Mouse (Mus musculus) left cerebral cortex, postnatal 25 days (tissue): ENCODE data around the gene Rai1. TPM values are rescaled to one million over a fixed set of nuclear protein-coding genes. Genes with fewer than 3 reads are reported as not detected.
A peak's percentile ranks its signal among the peaks of the same experiment; 100 is the strongest.

ENCODE experiments used
- DNase-seq, 2 experiments: peaks; one replicate each; pipeline ENCODE4 v3.0.0; 2022; ENCODE audit warnings: low spot score in 2 of 2, mixed read lengths in 1 of 2
- intact Hi-C: fragments of 180-260 bp; cut with DNase I; formaldehyde crosslinking; loops from one replicate; pipeline ENCODE4 v1.15.1; 2025
- total RNA-seq, 2 experiments: library from RNA; stranded (reverse); gene quantifications; 2 replicates each; pipeline ENCODE4 v1.2.3; 2021

The Rai1 gene
- 10 to 100 TPM; 59.4 to 69.2 TPM for total RNA-seq

GRCm38 (mm10) chr11:60104810-60105592, at the start of gene Rai1:
Rai1 (plus strand) TSS chr11:60105013.
- DNase-seq, result peak; percentile 90 to 92
- intact Hi-C loops, result loop anchor here (2.0 to 5.0 kb wide), 2 partner anchors 188 to 312 kb away; partner anchors contain the start of genes Atpaf2 and Gid4

GRCm38 (mm10) chr11:60056520-60056919, 48.3 kb upstream of the Rai1 start:
- intact Hi-C loops, result no loop called here
- no peak for DNase-seq

GRCm38 (mm10) chr11:60057987-60058386, 46.8 kb upstream of the Rai1 start:
- DNase-seq, result peak; percentile 16 to 75
- intact Hi-C loops, result no loop called here

- intact Hi-C loops, result no loop called here
- DNase-seq, result no peak
Observed at GRCm38 (mm10) chr11:60058441-60058840, 46.4 kb upstream of the Rai1 start.

DNA sequence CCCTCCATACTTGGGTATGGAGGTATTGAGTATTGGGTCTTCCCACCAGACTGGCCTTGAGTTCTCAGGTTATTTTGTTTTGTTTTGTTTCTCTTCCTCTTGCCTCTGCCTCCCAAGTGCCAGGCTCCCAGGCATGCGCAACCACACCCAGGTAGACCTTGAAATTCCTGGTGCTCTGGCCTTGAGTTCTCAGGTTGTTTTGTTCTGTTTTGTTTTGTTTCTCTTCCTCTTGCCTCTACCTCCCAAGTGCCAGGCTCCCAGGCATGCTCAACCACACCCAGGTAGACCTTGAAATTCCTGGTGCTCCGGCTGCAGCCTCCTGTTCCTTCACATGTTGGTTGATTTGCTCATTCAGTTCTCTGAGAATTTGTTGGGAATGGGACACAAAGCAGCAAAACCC, 44.8 kb upstream of the Rai1 start:
- DNase-seq, result no peak
- intact Hi-C loops, result no loop called here

DNA sequence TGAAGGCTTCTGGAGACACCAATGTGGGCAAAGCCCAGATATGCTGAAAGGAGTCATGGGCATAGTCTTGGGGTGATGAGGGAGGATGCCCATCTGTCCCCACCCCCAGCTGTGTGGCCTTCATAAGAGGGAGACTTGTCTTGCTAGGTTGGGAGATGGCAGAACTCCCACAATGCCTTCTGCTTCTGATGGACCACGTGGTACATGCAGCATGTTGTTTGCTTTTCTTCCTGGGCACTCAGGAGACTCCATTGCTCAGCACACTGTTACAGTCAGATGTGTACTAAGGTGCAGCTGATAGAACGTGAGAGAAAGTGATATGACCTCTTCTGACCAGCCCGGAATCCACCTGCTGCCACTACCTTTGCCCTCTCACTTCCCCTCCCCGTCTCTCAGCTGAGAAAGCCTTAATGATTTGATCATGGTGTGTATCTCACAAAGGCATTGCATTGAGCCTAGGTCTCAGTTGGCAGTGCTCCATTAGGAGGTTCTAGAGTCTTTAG, 43.3 kb upstream of the Rai1 start:
- DNase-seq, result no peak
- intact Hi-C loops, result no loop called here

GRCm38 (mm10) chr11:60065267-60065666, 39.5 kb upstream of the Rai1 start:
- DNase-seq, result no peak

GRCm38 (mm10) chr11:60067646-60068045, 37.2 kb upstream of the Rai1 start:
- intact Hi-C loops, result no loop called here

More at GRCm38 (mm10) chr11:60065267-60065666, 39.5 kb upstream of the Rai1 start:
- intact Hi-C loops, result no loop called here

GRCm38 (mm10) chr11:60068631-60069030, 36.2 kb upstream of the Rai1 start:
- intact Hi-C loops, result no loop called here

More at GRCm38 (mm10) chr11:60067646-60068045, 37.2 kb upstream of the Rai1 start:
- DNase-seq, result no peak

GRCm38 (mm10) chr11:60070599-60070998, 34.2 kb upstream of the Rai1 start:
- DNase-seq, result no peak
- intact Hi-C loops, result no loop called here

More at GRCm38 (mm10) chr11:60068631-60069030, 36.2 kb upstream of the Rai1 start:
- DNase-seq, result no peak

GRCm38 (mm10) chr11:60071221-60071620, 33.6 kb upstream of the Rai1 start:
- intact Hi-C loops, result no loop called here
- no peak for DNase-seq

- intact Hi-C loops, result no loop called here
Observed at GRCm38 (mm10) chr11:60073121-60073520, 31.7 kb upstream of the Rai1 start.

DNA sequence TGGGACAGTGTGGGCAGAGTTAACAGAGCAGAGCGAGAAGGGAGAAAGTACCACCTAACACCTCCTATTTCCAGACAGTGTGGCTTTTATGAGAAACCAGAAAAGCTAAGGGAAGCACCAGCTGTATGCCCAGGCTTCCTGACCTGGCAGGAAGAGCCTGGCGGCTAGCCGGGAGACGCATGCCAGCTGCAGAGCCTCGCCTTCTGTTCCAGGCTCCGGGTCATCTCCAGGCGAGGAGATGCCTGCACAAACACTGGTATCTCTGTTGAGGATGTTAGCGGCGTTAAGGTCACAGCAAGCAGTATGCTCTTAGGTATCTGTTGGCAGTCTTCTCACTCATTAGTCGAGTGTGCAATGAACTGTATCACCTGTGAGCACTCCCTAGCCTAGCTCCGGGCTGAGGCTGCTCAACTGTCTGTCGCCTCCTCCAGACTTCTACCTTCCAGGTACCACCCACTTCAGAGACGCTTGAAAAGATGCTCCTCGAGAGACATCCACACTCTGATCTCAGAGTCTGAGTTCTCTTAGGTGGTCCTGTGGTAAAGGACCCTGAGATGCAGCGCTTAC, 30.8 kb upstream of the Rai1 start:
- peak in 1 of 2 experiments; percentile 15 for DNase-seq
- intact Hi-C loops, result no loop called here

More at GRCm38 (mm10) chr11:60073121-60073520, 31.7 kb upstream of the Rai1 start:
- no peak for DNase-seq

- intact Hi-C loops, result loop anchor here (2.0 kb wide), 1 partner anchor 111 kb away; the partner anchor contains the start of gene Rasd1
- no peak for DNase-seq
Observed at GRCm38 (mm10) chr11:60076183-60076582, 28.6 kb upstream of the Rai1 start.

GRCm38 (mm10) chr11:60076790-60077189, 28.0 kb upstream of the Rai1 start:
- peak; percentile 79 to 84 for DNase-seq
- intact Hi-C loops, result loop anchor here (1.0 to 2.0 kb wide), 2 partner anchors 112 to 196 kb away; partner anchors contain the start of gene Rasd1

DNA sequence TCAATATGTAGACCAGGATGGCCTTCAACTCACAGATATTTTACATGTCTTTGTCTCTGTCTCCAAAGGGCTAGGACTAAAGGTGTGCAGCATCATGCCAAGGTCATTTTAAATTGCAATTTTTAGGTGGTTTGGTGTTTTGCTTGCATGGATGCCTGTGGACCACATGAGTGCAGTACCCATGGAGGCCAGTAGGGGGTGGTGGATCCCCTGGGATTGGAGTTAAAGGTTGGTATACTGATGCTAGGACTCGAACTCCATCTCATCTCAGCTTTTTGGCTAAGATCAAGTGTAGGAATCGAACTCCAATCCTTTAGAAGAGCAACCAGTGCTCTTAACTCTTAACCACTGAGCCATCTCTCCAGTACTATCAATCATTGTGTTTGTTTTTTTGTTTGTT, 20.2 kb upstream of the Rai1 start:
- no peak for DNase-seq
- intact Hi-C loops, result no loop called here

DNA sequence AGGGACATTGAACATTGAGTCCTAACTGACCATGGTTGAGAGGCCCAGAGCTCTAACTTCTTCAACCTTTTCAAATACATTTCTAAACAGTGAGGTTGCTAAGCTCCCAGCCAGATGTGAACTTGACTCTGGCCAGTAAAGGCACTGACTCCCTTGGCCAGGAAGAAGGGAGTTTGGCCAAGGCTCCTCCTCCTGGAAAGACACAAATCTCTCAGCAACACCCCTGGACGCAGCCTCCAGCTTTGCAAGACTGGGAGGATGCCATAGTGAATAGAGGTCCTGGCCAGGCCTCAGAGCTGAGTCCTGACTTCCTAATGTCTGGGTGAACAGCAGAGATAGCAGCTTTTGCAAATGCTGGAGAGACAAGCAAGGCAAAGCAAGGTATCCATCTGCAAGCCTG, 18.1 kb upstream of the Rai1 start:
- intact Hi-C loops, result no loop called here
- DNase-seq, result no peak

- intact Hi-C loops, result no loop called here
- peak; percentile 51 to 72 for DNase-seq
Observed at GRCm38 (mm10) chr11:60088947-60089346, 15.9 kb upstream of the Rai1 start.

DNA sequence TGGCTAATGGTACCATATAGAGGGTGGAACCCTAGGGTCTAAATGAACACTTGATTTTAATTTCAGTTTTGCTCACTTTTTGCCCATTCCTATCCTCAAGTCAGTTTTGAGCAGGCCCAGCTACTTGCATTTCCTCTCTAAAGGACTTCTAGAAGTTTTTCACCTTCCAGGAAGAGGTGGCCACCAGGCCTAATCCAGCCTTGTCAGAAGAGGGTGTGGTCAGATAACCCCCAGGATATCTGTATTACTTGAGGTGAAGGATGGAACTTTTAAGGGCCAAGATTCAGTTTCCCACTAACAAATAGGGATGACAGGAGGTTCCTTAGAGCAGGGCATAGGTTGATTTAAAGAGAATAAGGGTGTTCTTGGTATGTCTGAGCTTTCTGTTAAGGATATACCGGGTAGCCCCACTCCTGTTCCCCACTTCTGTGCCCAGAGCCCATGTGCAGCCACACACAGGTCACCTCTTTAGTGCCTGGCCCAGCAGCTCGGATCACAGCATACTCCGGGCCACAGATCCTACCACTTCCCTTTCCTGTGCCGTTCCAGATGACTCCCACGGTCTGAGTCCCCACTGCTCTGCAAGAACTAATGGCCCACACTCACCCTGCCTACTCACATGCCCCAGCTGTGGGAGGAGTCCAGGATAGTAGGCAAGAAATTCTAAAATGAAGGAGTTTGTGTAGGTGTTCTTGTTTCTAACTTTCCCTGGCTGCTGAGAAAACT, 14.0 kb upstream of the Rai1 start:
- DNase-seq, result peak in 1 of 2 experiments; percentile 56
- intact Hi-C loops, result no loop called here

- intact Hi-C loops, result no loop called here
- no peak for DNase-seq
Observed at GRCm38 (mm10) chr11:60091422-60091761, 13.4 kb upstream of the Rai1 start.
